Mouse (Mus musculus) lung, postnatal 25 days (tissue): ENCODE measurements around the gene Zfp180.
"Not testable (repeated sequence)": the region's sequence is repeated elsewhere in the genome, so short reads cannot be mapped to it uniquely, and the experiment has no call there.

Experiments
- DNase-seq: peaks from one replicate; pipeline ENCODE4 v3.0.0; 2022; ENCODE audit warnings: low spot score

The Zfp180 gene

GRCm38 (mm10) chr7:24081634-24082431 lies at the start of gene Zfp180:
Gene Zfp180, plus strand, starts transcription at chr7:24081924.
- DNase-seq = peak; percentile 98

- DNase-seq = no peak
These were observed 28.9 kb upstream of the Zfp180 start, which contains the start of gene Vmn1r183 for GRCm38 (mm10) chr7:24052660-24053304. Gene Vmn1r183, plus strand, starts transcription at chr7:24053254.

- DNase-seq = not testable (repeated sequence)
These were observed 7.3 kb upstream of the Zfp180 start for GRCm38 (mm10) chr7:24074424-24074823.

- DNase-seq = no peak
These were observed 922 bp downstream of the Zfp180 start for GRCm38 (mm10) chr7:24082457-24083235.

GRCm38 (mm10) chr7:24086871-24087270 lies 5.1 kb downstream of the Zfp180 start:
- DNase-seq = no peak

- no peak for DNase-seq
These were observed 5.9 kb downstream of the Zfp180 start for GRCm38 (mm10) chr7:24087485-24088125.

- no peak for DNase-seq
These were observed 22.7 kb downstream of the Zfp180 start for GRCm38 (mm10) chr7:24104403-24104802.

GRCm38 (mm10) chr7:24105144-24105703 lies 23.5 kb downstream of the Zfp180 start:
- DNase-seq = no peak

- no peak for DNase-seq
These were observed 29.1 kb downstream of the Zfp180 start for GRCm38 (mm10) chr7:24110839-24111238.

GRCm38 (mm10) chr7:24111772-24112155 lies 30.0 kb downstream of the Zfp180 start:
- DNase-seq = no peak

GRCm38 (mm10) chr7:24112156-24112856 lies 30.6 kb downstream of the Zfp180 start, which contains the start of gene Zfp112:
Gene Zfp112, plus strand, starts transcription at chr7:24112314.
- DNase-seq = peak; percentile 89

GRCm38 (mm10) chr7:24113001-24113400 lies 31.3 kb downstream of the Zfp180 start:
- peak; percentile 76 for DNase-seq

GRCm38 (mm10) chr7:24116655-24117054 lies 34.9 kb downstream of the Zfp180 start:
- no peak for DNase-seq

- DNase-seq = no peak
These were observed 51.8 kb downstream of the Zfp180 start for GRCm38 (mm10) chr7:24133425-24133995.

GRCm38 (mm10) chr7:24133996-24134828 lies 52.5 kb downstream of the Zfp180 start, which contains the start of gene Zfp235:
Gene Zfp235, plus strand, starts transcription at chr7:24134169.
- peak; percentile 91 for DNase-seq

- DNase-seq = no peak
These were observed 60.8 kb downstream of the Zfp180 start for GRCm38 (mm10) chr7:24142566-24142965.

- DNase-seq = no peak
These were observed 71.5 kb downstream of the Zfp180 start for GRCm38 (mm10) chr7:24153272-24153671.
